Mouse (Mus musculus) gonadal fat pad, adult 2 months (tissue): ENCODE measurements around the gene Gm20388. TPM values are rescaled to one million over a fixed set of nuclear protein-coding genes. Genes with fewer than 3 reads are reported as not detected.

ENCODE experiments used
- DNase-seq: peaks from one replicate; pipeline ENCODE4 v3.0.0-alpha.2; 2012; ENCODE audit warnings: low read depth
- polyA plus RNA-seq: library from polyadenylated mRNA; depleted of rRNA; stranded (reverse); fragments of >200 nt; gene quantifications from 2 replicates; pipeline ENCODE4 v1.2.3, GENCODE M21; 2012

Gm20388 gene
- polyA plus RNA-seq, 1 experiment = 119 TPM

DNA sequence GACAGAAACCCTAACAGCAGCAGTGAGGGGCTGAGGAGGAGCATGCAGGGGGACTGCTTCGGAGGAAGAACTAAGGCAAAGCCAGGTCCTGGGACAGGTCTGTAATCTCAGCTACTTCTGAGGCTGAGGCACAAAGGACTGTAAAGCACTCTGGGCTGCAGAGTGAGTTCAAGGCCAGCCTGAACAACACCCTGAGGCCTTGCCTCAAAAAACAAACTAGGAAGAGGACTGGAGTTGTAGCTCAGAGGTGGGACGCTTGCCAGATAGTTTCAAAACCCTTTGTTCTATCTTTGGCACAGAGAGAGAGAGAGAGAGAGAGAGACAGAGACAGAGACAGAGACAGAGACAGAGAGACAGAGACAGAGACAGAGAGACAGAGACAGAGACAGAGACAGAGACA is 1942.9 kb downstream of the Gm20388 start:
- no peak for DNase-seq

DNA sequence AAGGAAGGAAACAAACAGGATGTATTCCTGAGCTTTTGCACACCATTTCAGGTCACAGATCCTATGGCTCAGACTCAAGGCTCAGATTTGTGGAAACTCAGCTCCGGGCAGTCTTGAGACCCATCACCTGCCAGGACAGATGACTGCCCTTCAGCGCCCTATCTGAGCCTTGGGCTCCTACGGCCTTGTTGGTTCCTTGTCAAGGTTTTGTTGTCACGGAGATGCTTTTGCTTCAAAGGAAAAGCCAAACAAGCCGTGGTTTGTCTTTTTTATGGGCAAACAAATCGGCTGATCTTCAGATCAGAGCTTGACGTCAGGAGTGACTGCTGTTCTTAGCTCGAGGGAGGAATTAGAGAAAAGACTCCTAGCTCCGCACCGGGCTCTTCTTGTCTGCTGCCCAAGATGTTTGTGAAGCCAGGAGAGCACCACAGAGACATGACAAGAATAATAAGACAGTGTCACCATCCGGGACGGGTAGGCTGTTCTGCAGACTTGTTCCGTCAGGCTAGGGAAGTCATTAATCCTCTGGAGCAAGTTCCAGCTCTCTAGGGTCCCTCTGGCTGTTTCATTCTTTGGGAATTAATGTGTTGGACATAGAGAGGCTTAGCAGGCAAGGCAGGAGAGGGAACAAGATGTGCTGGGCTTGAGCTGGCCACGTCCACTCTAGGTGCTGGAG is 1945.6 kb downstream of the Gm20388 start:
- DNase-seq = no peak

DNA sequence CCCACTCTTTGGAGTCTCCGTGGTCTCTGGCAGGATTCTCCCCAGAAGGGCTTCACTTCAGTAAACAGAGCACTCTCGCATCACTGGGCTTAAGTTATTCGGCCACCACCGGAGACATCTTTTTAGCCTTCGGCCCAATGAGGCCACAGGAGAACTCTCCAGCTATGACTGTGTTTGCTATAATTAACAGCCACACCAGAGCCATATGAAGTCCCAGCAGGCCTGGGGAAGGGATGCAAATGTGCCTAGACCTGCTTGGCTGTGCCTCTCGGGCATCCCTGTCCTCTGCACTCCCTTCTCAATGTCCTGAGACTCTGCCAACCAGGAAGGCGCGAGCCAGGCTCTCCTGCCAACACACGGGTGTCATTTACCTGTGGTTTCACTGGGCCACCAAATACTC is 1946.7 kb downstream of the Gm20388 start:
- no peak for DNase-seq

DNA sequence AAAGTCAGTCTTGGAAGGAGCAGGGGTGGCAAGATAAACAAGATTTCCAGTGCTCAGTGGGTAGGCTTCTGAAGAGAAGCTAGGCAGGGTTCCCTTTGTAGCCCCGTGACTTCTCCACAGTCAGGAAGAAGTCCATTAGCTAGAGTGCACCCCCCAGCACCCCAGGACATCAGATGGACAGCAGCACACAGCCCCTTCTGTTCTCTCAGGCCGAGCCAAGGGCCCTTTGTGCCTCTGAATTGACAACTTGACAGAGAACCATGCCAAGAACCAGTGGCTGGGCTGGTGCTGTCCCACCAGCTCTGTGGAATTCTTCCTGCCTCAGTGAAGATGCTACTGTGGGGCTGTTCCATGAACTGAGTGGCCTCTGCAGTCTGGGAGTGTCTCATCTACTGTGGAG is 1947.1 kb downstream of the Gm20388 start:
- DNase-seq = no peak

DNA sequence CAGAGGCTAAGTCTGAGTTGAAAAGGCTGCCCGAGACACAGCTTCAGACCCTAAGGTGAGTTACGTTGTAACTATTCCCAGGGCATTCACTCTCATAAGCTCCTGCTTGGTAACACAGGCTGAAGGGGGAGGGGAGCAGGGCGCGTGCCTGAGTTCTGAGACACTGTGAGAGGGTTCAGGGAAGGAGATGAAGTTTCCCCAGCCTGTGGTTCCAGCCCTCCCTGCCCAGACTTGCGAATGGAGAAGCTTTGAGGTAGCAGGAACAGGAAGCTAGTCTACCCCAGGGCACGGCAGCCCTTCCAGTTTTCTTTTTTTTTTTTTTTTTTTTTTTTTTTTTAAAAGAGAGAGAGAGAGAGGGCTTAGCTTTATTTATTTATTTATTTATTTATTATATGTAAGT is 1950.6 kb downstream of the Gm20388 start:
- no peak for DNase-seq

DNA sequence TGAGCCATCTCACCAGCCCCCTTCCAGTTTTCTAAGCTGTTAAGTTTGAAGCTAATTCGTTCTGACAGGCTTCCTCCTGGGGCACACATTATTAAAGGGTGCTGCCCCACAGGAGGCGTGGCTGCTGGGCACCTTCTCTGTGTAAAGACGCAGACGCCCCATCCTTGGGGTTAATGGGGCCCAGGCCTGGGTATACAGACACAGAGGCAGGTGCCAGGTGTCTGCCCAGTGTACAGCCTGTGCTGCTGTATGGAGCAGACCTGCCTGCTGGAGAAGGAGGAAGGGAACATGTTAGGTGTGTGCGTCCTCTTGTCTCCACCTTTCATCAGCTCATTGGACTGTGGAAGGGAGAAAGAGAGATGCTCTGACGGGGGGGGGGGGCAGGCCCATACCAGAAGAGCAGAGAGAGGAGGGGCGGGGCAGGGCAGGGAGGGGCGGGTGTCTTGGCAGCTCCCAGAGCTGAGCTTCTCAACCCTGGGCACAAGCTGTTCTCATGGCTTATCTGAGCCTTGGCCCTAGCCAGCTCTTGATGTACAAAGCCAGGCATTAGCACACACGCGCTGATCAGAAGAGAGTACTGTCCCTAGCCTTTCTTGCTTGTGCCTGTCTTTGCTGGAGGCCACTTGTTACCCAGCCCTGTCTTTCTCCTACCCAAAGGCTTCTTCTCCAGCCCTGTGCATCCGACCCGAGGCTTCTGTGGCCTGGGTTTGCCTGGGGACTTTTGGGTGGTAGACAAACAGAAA is 1951.3 kb downstream of the Gm20388 start:
- DNase-seq = no peak

DNA sequence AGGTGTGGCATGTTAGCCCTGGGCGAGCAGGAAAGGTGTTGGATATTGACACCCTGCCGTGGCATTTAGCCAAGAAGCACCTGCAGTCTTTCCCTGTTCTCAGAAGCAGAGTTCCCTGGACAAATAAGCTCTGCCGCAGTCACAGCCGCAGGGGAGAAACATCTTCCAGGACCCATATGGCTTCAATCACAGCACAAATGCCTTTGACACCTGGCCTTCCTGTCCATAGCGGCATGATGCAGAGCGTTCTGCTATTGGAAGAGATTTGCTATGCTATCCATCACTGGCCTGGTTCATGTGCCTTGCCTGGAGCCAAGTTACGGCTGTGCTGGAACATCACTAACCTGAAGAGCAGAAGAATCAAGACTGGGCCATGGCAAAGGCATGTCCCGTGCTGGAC is 1954.7 kb downstream of the Gm20388 start:
- DNase-seq = no peak

DNA sequence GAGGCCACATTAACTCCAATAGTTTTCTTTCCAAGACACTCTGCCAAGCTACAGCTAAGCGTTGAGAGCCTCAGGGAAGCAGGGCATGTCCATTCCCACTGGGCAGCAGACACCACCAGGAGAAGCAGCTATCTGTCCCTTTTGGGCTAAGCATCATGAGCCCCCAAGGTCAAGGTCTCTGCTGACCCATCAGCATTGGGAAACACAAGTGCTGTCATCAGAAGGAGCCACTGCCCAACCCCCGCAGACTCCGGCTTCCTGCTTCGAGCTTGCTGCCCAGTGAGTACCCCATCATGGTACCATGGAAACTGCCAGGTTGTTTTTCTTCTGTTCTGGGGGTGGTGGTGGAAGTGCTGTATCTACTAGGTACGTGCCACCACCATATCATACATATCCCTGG is 1957.6 kb downstream of the Gm20388 start:
- DNase-seq = no peak

DNA sequence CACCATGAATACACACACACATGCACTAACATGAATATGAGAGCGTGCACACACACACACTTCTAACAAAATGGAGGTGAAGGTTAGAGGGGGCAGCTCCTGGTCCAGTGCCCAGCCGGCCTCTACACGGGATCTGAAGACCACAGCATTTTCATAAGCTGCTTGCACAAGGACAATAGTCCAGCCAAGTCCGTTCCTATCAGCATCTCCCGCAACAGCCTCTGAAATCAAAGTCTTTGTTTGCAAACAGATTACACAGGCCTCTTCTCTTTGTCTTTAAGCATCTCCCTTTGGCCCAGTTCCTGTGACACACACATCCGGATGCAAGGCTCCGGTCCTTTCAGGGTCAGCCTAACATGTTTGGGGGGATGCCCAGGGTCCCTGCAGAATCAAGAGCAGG is 1958.3 kb downstream of the Gm20388 start:
- no peak for DNase-seq

DNA sequence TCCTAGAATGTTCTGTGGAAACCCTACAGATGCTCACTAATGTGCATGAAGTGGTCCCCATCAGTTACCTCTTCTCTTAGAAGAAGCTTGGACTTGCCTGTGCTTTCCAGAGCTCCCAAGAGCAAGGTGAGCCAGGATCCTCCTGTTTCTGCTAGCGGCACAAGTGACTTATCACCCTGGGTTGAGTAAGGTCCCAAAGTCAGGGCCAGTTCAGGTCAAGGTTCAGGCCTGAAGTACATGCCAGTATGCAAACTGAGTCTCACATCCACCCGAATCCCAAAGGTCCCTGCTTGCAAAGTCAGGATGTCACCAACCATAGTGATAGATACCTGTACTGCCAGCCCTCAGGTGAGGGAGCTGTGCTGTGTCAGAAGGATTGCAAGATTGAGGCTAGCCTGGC is 1959.5 kb downstream of the Gm20388 start:
- no peak for DNase-seq

DNA sequence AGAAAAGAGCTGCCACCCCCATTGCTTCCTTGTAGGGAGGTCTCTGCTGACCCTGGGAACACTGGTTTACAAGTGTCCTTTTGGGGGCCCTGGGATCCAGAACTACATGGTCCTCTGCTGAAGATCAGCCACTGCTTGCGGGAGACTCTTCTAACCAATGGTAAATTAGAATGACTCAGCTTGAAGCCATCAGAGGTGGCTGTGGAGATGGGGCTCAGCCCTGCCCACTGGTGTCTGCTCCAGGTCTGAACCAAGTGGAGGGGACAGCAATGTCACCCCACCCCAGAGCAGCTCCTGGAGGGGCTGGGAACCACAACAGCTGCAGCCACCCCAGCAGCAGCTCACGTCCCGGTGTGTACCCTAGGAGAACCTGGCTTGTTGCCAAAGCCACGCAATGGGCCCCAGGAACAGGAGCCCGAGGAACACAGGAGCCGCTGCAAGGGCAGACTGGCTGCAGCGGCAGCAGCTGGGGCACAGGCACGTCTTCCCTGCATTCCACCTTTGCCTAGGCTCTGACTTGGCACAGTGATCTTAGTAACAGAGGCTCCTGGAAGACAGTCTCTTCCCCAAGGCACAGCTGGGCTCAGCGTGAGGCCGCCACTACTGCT is 1961.3 kb downstream of the Gm20388 start:
- DNase-seq = no peak

DNA sequence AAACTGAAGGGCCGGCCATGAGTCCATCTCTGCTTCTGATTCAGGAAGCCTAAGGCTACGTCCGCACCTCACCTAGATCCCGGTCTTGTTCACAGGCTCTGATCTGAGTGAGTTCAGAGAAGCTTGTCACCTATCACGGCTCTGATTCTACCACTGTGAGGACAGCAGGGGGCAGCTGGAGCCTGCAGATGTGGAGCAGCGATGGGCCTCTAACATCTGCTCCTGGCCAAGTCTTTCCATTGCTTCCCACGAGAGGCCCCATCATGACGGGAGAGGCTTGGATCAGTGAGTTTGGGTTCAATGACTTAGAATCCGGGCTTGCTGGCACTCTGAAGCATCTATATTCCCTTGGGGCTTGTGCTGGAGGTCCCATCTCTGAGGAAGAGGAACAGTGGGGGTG is 1963.4 kb downstream of the Gm20388 start:
- no peak for DNase-seq

DNA sequence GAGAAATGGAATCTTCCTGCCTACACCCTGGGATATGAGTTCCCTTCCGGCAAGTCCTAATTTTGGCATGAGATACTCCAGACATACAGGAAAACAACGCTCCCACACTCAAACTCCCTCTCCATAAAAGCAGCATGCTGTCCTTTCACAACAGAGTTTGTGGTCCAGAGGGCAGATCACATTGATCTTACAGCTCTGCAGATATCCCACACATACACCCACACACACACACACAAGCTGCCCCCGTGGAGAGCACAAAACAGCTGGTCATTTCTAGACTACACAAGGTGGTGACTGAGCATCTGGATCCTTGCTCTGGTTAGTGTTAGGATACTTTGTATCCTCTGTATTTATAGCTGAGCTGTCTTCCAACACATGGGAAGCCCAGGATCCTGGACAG is 1964.4 kb downstream of the Gm20388 start:
- no peak for DNase-seq

DNA sequence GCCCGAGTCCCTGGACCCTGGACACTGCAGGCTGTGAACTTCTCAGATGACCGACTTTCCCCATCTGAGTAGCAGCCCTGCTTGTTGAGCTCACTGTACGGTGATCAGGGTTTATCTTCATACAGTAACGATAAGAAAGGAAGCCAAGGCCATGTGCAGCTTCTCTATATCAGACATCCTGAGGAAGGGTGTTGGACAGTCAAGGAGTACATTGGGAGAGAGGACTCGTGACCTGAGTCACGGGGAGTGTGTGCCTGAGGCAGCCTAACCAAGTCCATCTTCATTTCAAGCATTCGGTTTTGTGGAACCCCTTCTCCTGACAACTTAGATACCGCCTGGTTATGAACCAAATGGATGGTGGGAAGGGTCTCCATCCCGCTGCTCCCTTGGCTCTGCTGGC is 1964.9 kb downstream of the Gm20388 start:
- DNase-seq = no peak

DNA sequence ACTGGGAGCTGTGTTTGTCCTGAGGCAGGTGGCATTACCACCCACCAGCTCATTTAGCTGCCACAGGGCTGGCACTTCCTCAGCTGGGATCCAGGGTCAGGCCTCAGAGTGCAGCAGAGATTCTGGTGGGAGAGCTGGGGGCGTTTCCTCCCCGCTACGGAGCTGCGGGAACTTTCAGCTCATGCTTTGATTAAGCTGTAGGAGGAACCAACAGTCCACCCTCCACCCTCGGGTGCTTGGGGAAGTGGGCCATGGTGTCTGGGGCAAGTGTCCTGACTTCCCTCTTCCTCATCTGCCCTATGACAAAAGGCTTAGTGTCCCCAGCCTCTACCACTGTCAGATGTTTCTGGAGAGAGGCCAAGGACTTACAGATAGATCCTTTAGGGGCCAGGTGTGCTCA is 1966.6 kb downstream of the Gm20388 start:
- no peak for DNase-seq

DNA sequence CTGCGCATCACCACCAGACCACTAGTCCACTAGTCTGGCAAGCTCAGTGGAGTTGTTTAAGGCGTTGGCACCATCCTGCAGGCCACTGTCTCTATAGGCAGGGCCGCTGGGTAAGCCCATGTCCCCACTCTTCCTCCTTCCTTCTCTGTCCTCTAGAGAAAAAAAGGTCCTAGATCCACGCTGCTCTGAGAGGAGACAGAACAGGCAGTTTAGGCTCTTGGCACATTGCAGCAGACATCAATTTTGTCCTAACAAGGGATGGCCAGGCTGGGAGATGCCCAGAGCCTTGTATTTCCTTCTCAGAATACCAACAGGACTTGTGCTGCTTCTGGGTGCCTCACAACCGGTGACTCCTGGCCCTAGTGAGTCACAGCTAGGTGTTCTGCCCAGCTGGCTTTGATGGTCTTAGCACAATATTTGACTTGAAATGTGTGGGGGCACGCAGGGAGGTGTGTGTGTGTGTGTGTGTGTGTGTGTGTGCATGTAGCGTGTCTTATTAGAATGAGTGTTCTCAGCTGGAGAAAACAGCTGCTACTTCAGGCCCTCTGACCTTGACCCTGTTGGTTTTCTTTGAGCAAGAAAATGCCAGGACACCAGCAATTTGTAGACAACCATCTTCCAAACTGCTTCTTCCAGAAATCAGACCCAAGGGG is 1967.3 kb downstream of the Gm20388 start:
- no peak for DNase-seq

DNA sequence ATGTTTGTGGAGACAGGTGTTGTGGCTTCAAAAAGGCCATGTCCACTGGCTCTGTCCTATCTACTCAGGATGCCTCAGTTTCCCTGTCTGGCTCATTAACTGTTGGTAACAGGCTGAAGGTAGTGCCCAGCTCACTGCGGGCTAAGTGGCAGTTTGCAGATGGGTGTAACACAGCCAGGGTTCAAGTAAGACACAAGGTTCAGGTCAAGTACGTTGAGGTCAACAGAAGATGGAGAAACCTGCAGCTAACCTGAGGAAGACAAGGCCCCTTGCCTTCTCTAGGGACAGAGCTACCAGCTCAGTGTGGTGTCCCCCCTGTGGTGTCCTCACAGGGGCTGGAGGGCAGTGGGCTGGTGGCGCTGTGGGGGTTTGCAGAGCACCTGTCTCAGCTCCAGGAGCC is 1969.1 kb downstream of the Gm20388 start:
- DNase-seq = no peak

DNA sequence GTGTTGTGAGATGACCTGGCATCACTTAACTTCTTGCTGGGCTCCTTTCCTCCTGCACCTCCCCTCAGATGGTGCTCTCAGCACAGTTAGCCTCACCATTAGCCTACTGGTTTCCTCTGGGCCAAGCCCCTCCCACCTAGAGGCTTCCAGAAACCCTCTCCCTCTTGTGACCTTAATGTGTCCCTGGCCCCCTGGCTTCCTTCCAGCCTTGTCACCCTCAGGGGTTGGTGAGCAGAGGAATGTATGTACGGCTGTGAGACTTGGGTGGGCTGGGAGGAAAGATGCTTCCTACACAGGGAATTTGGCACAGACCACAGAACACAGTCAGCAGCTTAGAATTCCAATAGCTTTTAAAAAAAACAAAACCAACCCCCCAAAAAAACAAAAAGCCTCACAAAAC is 1970.2 kb downstream of the Gm20388 start:
- no peak for DNase-seq

DNA sequence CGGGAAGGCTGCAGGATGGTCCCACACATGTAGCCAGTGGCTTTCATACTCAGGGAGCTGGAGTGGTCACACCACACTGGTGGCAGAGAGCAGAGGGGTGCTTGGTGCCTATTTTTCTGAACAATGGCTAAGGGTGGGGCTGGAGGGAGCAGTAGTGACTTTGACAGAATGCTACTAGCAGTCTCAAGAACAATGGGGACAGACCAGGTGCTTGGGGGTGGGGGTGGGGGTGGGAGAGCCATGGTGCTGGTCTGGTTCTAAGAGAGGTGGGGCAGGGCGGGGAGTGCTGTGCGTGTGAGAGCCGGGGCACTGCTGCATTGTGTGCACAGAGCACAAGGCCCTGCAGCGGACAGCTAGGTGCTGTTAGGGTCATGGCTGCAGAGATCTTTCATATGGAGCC is 1971.3 kb downstream of the Gm20388 start:
- no peak for DNase-seq

DNA sequence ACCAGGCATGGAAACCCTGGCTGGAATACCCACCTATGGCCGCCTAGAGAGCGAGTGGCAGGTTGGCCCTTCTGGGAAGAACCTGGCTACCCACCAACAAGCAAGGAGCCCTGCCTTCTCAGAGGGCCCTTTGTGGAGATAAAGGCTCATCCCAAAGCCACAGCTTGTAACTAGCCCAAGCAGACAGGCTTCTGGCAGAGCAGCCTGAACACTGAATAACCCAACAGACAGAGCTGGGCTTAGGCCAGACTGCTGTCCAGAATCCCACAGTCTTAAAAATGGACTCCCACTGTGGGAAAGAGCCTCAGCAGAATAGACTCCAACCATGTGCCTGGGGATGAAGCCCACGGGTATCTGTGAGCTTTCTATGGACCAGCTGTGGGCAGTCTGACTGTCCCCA is 1973.5 kb downstream of the Gm20388 start:
- no peak for DNase-seq

DNA sequence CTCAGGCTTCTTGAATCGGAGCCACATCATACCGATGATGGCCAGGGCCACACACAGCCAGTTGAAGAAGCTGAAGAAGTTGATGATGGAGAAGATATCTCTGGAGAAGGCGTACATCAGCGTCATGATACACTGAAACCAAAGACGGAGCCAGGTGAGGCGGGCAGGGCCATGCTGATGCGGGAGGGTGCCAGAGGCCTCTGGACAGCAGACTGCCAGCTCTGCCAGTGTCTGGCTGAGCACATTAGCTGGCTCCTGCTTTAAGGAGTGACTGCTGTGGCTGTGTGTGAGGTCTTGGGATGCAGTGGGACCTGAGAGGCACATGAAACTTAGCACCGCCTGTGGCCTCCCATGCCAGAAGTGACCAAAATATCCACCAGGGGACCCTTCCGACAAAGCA is 1974.4 kb downstream of the Gm20388 start:
- DNase-seq = no peak

DNA sequence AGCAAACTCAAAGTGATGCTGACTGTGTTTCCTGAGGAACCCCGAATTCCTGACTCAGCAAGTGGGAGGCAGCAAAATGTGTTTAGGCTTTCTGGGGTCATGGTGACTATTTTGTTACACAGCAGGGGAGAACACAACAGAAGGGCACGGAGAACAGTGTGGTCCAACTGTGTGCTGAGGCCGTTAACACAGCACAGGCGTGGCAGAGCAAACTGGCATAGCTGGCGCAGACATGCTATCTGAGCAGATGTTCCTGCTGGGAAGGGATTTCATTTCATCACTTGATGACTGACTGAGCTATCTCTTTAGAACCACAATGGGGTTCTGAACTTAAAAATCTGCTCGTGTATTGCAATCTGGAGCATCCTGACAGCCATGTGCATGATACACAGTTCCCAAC is 1974.8 kb downstream of the Gm20388 start:
- DNase-seq = no peak

DNA sequence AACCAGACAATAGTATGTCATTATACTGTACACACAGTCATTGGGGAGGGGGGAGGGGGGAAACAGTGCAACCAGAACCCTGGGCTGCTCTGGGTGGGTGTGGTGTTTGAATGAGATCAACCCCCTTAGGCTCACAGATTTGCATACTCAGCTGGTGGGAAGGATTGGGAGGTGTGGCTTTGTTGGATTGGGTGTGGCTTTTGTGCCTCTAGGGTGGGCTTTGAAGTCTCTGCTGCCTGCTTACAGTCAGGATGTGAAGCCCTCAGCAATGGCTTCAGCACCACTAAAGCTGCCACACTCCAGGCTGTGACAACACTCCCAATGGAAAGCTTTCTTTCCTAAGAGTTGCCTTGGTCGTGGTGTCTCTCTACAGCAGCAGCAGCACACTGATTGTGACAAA is 1976.9 kb downstream of the Gm20388 start:
- no peak for DNase-seq
